Mouse (Mus musculus) cerebellum, adult 2 months (tissue): ENCODE results near the gene Gm20708.

ENCODE experiments used
- CTCF ChIP-seq: fragments of 200-500 bp; IDR thresholded peaks from 2 replicates; pipeline ENCODE4 v1.5.1; 2011; ENCODE audit warnings: low read depth, mild to moderate bottlenecking, control low read depth, low read length, moderate library complexity, borderline replicate concordance; ENCODE audit not compliant: insufficient read depth
- POLR2A ChIP-seq: fragments of 200-500 bp; IDR thresholded peaks from 2 replicates; pipeline ENCODE4 v1.6.1; 2011; ENCODE audit warnings: low read length, control low read depth, borderline replicate concordance; ENCODE audit not compliant: insufficient read depth

- TF ChIP-seq CTCF = no peak
- TF ChIP-seq POLR2A = no peak
These were observed 12.4 kb downstream of the Gm20708 start for GRCm38 (mm10) chr11:117821868-117822267.
